Mouse (Mus musculus): ENCODE results near the gene Zfand6.

GRCm38 (mm10) chr7:84596633-84597032 lies 93.1 kb downstream of the Zfand6 start:
- TF ChIP-seq CTCF (IDR thresholded peaks at IDR 0.05; ENCODE audit: borderline replicate concordance, extremely low read depth, insufficient read depth, insufficient read length): no peak
- no peak for TF ChIP-seq POLR2A (IDR thresholded peaks at IDR 0.05; ENCODE audit: borderline replicate concordance, extremely low read depth, insufficient read depth, insufficient read length, poor library complexity, severe bottlenecking)
